Mouse (Mus musculus): ENCODE results near the gene Gemin7.
A peak's percentile ranks its signal among the peaks of the same experiment; 100 is the strongest.

Gene Gemin7

DNA sequence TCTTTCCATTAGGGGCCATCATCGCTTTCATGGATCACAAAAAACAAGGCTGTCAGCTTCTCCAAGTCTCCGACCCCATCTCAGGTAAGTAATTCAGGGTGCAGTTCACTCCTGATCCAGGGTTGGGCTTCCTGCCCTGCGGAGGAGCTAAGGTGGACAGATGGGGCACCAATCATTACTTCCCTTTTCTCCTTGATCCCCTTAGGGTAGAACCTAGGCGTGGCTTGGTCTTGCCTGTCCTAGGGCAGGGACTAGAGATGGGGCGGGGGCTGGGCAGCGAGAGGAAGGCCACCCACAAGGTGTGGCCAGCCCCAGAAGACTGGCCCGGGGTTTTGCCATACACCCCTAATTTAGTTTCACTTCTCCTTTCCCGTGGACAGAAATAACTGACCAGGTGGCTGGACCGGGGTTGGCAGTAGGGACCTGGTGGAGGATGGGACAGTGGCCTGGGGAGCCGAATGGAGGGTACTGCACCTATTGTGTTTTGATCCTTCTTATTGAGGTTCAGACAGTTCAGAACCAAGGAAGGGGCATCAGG is 551 bp upstream of the Gemin7 start:
- no peak for DNase-seq (ENCODE audit: low read depth, low spot score)

GRCm38 (mm10) chr7:19575559-19575958 is 1.8 kb downstream of the Gemin7 start:
- DNase-seq (ENCODE audit: low read depth, low spot score) = no peak

DNA sequence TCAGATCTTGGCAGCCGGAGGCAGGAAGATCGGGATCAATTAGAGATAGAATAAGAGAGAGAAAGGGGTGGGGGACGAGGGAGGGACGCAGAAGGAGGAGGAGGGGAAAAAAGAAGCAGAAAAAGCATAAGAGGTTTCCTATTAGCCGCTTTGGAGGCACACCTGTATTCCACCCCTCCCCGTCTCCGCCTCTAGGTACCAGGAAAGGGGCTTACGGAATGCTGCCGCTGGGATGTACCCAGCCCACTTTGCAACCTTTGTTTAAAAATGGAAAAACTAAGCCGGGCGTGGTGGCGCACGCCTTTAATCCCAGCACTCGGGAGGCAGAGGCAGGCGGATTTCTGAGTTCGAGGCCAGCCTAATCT is 3.6 kb downstream of the Gemin7 start:
- DNase-seq (ENCODE audit: low read depth, low spot score) = no peak

- peak; percentile 75 for DNase-seq (ENCODE audit: low read depth, low spot score)
Observed at GRCm38 (mm10) chr7:19572926-19573775, 4.2 kb downstream of the Gemin7 start.

DNA sequence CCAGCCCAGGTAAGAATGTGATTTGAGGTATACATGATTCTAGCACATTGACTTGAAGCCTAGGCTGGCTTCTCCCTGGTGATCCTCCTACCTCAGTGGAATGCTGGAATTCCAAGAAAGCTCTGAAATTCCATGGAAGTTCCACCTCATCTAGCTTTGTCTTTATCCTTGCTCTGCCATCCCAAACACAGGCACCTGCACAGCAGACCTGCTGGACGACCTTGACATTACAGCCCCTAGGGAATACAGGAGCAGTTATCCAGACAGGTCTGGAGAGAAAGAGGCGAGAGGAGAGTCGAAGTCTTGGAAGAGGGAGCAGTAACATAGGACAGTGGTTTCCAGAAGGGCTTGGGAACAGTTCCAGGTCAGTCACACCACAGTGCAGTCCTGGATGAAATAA is 7.7 kb downstream of the Gemin7 start:
- DNase-seq (ENCODE audit: low read depth, low spot score) = no peak

DNA sequence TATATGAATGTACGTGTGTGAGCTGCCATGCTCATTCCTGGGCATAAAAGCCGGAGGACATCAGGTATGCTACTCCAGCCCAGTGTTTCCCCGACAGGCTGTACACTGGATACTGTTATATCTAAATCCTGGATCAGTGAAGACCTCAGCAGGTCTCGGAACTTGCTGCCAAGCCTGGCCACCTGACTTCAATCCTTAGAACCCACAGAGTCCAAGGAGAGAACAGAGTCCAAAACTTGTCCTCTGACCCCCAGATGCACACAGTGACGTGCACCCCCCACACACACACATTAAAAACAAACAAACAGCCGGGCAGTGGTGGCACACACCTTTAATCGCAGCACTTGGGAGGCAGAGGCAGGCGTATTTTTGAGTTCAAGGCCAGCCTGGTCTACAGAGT is 10.0 kb downstream of the Gemin7 start:
- DNase-seq (ENCODE audit: low read depth, low spot score) = no peak

- DNase-seq (ENCODE audit: low read depth, low spot score) = no peak
Observed at GRCm38 (mm10) chr7:19565803-19566202, 11.6 kb downstream of the Gemin7 start.

GRCm38 (mm10) chr7:19564455-19564854 is 12.9 kb downstream of the Gemin7 start:
- no peak for DNase-seq (ENCODE audit: low read depth, low spot score)

DNA sequence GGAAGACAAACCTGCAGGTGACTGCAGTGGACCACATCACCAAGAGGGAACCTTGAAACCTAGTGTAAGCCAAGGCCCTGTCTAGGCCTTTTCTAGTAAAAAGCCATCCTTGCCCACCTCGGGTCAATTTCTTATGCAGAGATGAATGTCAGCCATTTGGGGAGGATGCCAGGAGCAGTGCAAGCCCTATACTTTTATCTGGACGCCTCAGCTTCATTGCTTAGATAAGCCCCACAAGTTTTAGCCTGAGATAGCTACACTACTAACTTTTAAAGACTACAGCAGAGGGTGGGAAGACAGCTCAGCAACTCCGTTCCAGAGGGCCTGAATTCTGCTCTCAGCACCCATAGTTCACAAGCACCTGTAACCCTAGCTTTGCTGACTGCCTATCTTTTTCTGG is 13.5 kb downstream of the Gemin7 start:
- DNase-seq (ENCODE audit: low read depth, low spot score) = no peak

- no peak for DNase-seq (ENCODE audit: low read depth, low spot score)
Observed at GRCm38 (mm10) chr7:19562643-19563410, 14.6 kb downstream of the Gemin7 start, which contains the start of gene Ppp1r37. Gene Ppp1r37 (minus strand): TSS chr7:19563076.

- peak; percentile 92 for DNase-seq (ENCODE audit: low read depth, low spot score)
Observed at GRCm38 (mm10) chr7:19561765-19562642, 15.4 kb downstream of the Gemin7 start.

DNA sequence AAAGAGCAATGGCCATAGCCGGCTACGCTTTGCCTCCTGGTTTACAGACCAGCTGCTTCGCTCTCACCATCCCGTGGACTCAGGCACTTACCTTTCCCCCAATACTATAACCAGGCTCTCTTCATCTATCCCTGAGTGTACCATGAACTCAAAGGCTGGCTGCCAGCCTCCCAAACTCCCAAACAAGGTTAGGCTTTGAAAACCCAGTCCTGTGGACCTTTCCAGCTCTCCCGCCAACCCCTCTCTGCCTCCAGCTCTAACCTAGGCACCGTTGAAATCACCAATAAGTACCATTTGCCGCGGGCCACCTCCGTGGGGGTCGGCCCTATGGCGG is 16.0 kb downstream of the Gemin7 start:
- DNase-seq (ENCODE audit: low read depth, low spot score) = no peak

- no peak for DNase-seq (ENCODE audit: low read depth, low spot score)
Observed at GRCm38 (mm10) chr7:19560491-19561260, 16.7 kb downstream of the Gemin7 start.

- DNase-seq (ENCODE audit: low read depth, low spot score) = no peak
Observed at GRCm38 (mm10) chr7:19558965-19559364, 18.4 kb downstream of the Gemin7 start.

DNA sequence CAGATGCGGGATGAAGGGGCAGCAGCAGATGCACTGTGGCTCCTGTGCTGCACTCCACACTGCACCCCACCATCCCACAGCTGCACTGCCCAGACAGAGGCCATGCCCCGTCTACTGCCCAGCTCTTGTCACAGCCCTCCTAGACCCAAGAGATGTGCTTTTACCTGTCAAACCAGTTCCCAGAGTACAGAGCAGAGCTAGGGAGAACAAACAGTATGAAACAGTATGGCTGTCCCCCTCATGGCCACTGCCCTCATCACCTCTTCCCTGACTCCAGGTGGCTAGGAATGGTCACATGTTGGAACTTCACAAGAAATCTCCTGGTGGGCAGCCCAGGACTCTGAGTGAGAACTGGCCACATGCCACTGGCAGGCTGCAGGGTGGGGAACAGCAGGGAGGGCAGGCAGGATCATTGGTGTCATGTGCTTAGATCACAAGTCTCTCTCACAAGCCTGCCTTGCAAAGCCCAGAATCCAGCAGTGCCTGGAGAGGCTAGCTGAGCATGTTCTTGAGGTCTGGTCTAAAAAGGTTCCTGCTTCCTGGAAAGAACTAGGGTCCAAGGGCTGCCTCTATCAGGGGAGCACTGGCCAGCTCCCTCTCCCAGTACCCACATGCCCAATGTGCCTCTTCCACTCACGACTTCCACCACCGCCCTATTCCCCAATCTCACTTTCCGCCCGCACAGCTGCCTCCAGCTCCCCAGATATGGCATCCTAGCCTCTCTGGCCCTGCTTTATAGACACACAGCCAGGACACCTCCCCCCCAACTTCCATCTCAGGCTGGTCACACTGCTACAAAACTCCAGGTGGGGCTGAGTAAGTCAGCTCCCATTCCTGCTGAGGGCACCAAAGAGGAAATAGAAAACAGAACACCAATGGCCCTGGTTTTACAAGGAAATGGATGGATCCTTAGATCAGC is 19.2 kb downstream of the Gemin7 start:
- no peak for DNase-seq (ENCODE audit: low read depth, low spot score)

GRCm38 (mm10) chr7:19557086-19557485 is 20.3 kb downstream of the Gemin7 start:
- DNase-seq (ENCODE audit: low read depth, low spot score) = no peak

- DNase-seq (ENCODE audit: low read depth, low spot score) = no peak
Observed at GRCm38 (mm10) chr7:19554168-19554567, 23.2 kb downstream of the Gemin7 start.

- no peak for DNase-seq (ENCODE audit: low read depth, low spot score)
Observed at GRCm38 (mm10) chr7:19552443-19552842, 25.0 kb downstream of the Gemin7 start.

DNA sequence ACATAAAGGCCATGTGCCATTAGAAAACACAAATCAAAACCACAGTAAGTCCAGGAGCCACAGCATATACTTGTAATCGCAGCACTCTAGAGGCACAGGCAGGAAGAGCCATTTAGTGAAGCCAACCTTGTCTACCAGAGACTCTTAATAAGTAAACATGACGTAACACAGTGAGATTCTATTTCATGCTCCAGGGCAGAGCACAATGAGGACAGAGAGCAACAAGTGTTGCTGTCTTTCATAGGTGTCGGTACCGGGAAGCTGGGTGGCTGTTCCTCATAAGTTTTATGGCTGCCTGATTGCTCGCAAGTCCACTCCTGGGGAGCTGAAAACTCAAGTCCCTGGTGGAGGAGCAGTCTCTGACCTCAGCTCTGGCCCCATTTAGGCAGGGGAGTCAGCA is 25.8 kb downstream of the Gemin7 start:
- no peak for DNase-seq (ENCODE audit: low read depth, low spot score)

DNA sequence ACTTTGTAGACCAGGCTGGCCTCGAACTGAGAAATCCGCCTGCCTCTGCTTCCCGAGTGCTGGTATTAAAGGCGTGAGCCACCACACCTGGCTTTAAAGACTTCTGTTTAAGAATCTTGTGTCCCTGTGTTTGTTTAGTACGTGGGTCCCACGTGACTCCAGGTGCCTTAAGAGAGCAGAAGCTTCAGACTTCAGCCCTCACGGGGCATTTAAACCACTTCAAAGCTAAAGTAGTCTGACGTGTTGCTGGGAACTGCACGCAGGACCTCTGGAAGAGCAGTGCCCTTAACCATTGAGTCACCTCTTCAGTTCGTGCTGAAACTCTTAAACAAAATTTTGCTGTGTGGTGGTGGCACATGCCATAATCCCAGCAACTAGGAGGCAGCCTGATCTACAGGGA is 28.0 kb downstream of the Gemin7 start:
- DNase-seq (ENCODE audit: low read depth, low spot score) = no peak

All from embryo, embryonic 11.5 days (tissue).